Mouse (Mus musculus) cerebellum, postnatal 25 days (tissue): ENCODE results near the gene Eefsec.

ENCODE experiments used
- DNase-seq, 2 experiments: peaks; one replicate each; pipeline ENCODE4 v3.0.0; 2021; ENCODE audit warnings: mixed read lengths in 2 of 2

Gene Eefsec

GRCm38 (mm10) chr6:88340761-88341160 lies 105.6 kb downstream of the Eefsec start:
- DNase-seq, result no peak

GRCm38 (mm10) chr6:88329336-88329735 lies 117.0 kb downstream of the Eefsec start:
- DNase-seq, result no peak

- no peak for DNase-seq
These were observed 124.5 kb downstream of the Eefsec start for GRCm38 (mm10) chr6:88321879-88322278.

- DNase-seq, result no peak
These were observed 125.1 kb downstream of the Eefsec start for GRCm38 (mm10) chr6:88321253-88321652.

DNA sequence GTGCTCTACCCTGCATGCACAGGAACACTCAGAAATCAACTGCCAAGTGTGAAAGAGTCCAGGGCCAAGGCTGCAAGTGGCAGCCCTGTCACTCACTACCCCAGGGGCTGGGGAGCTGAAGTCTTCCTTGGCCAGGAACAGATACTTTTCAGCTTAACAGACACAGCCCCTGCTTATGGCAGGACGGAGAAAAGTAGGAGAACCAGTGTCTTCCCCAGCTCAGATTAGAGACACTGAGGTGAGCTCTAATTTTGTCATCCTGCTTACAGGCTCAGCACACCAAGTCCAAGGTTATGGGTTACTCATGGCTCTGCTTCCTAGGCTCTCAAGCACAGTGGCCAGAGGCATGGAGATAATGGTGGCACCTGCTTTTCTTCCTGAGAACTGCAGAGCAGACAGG lies 126.6 kb downstream of the Eefsec start:
- no peak for DNase-seq

DNA sequence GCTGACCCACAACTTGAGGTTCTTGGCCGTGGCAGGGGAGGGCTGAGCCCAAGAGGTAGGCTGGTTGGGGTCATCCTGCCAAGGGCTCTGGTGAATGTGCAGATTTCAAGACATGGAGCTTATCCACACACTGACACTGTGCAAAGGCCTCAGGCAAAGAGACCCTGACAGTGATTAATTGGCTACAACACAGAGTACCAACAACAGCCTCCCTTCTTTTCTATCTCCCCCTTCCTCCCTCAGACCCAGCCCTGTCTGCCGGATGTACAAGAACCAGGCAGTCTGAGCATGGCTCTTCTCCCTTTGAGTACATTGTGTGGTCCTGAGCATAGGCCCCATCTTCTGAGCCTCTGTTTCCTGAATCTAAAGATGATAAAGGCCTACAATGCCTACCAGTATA lies 131.0 kb downstream of the Eefsec start:
- no peak for DNase-seq

DNA sequence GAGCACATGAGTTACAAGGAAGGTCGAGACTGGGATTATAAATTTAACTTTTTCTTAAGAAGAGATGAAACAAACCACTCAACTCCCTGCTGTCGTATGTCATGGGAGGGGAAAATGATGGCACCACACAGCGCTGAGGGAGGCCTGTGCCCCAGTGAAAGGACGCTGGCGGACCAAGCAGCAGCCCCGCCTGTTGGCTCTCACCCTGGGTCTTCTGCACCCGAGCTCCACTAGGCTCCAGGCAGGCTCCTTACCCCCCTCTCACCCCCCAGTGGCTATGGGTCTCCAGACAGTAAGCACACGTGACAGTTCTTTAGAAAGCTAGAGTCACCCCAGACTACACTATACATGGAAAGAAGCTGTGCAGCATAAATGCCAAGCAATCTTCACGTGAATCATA lies 132.4 kb downstream of the Eefsec start:
- no peak for DNase-seq

DNA sequence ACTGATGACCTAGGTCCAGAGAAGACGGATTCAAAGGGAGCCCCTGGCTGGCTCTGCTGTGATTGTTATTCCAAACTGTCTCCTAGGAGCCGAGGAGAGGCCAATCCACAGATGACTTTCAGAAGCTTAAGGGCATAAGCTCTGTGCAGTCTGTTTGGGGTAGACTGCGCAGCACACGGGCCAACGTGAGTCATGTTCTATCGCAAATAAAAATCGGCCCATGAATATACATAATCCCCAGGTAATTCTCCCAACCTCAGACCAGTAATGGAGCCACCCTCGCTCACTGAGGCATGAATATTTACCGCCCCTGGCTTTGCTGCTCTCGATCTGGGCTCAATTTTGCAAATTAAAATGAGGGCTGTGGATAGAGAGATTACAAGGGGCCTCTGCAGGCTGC lies 134.7 kb downstream of the Eefsec start:
- no peak for DNase-seq

- no peak for DNase-seq
These were observed 140.1 kb downstream of the Eefsec start for GRCm38 (mm10) chr6:88306100-88306746.

GRCm38 (mm10) chr6:88301234-88301633 lies 145.1 kb downstream of the Eefsec start:
- DNase-seq, result no peak

- no peak for DNase-seq
These were observed 146.8 kb downstream of the Eefsec start for GRCm38 (mm10) chr6:88299491-88299890.

- DNase-seq, result no peak
These were observed 153.9 kb downstream of the Eefsec start for GRCm38 (mm10) chr6:88292274-88292909.

DNA sequence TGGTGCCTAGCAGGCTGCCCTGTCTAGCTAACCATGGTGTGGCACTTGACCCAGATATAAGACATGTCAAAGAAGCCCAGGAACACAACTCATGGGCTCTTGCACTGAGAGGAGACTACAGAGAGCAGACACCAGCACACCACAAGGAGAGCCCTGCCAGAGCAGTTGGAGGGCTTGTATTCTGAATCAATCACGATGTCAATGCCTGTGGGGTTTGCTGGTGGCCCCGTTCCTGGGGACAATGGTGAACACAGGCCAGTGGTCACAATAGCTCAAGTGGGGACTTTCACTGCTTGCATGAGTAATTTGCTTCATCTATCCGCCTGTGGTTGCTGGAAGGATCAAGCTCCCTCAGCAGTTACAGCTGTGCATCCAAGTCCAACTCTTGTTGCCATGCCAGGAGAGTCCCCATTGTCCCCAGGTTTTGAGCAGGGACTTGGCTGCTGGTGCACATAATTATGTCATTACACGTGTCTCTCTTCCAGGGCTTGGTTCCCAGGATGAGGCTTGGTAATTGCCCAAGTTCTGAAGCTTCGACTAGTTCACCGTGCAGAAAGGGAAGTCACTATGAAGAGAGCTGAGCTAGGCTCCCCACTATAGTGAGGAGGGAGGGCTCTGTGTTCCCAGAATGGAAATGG lies 156.1 kb downstream of the Eefsec start:
- DNase-seq, result peak in 1 of 2 experiments; percentile 14

- DNase-seq, result peak; percentile 35 to 65
These were observed 168.2 kb downstream of the Eefsec start for GRCm38 (mm10) chr6:88278141-88278540.

GRCm38 (mm10) chr6:88277242-88277641 lies 169.1 kb downstream of the Eefsec start:
- DNase-seq, result no peak

GRCm38 (mm10) chr6:88276221-88276620 lies 170.1 kb downstream of the Eefsec start:
- DNase-seq, result no peak

- no peak for DNase-seq
These were observed 171.7 kb downstream of the Eefsec start for GRCm38 (mm10) chr6:88274623-88275022.

DNA sequence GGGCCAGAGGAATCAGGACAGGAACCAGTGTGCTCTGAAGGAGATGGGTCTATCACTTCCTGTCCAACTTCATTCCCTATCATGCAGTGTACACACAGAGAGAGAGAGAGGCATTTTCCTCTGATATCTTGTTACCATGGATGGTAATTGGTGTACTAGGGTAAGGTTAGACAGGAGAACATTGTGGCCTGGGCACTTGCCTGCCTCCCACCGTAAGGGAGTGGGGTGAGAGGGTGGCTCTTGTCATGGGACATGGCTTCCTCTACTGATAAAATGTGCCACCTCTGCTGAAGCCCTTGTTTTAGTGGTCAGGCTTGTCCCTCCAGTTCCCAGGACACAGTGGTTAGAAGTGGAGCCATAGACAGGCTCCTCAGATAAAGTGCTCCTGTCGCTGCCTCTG lies 178.4 kb downstream of the Eefsec start:
- no peak for DNase-seq

DNA sequence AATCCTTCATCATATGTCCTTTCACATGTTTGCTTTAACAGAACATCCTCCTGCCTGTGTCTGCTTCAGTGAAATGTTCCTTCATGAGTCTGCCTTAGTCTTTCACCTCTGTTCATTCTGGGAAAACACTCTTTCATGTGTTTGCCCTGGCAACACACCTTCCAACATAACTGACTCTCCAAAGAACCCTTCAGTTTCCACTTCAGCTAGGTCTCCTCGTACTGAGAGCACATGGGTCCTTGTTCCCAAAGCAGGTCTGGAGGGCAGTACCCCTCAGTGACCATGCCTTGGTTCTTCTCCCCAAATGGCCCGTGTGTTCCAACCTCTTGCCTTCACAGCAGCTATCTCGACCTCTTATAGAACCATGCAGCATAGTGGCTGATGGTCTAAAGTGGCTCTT lies 179.3 kb downstream of the Eefsec start:
- DNase-seq, result no peak

DNA sequence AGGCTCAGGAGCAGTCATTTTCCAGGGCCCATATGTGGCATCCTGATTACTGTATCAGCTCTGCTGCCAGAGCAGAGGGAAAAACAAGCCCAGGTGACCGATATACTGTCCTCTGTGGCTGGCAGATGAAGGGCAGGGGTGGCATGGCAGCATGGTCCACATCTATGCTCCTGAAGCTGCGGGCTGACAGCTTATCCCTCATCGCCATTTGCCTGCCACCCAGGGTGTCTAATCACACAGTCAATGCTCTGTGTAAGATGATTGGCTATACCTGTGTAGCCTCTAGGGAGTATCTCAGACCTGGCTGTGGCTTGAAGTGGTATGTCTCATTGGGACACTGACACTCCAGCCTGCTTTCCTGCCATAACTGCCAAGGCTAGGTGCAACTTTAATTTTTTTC lies 180.3 kb downstream of the Eefsec start:
- no peak for DNase-seq

DNA sequence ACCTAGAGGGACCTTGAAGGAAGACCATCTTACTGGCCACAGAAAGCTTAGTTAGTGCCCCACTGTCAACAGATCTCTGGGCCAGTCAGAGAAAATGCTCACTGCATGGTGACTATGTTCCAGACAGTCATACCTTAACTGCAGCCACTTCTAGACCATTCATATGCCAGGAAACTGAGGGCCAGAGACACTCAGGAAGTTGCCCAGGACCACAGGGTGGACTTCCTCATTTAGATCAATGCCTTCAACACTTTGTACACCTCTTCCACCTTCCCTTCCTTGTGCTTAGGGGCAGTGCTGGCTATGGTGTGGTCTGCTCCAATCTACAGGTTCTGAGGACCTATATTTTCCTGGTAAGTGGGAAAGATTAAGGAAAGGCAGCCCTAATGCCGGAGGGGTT lies 181.0 kb downstream of the Eefsec start:
- no peak for DNase-seq

DNA sequence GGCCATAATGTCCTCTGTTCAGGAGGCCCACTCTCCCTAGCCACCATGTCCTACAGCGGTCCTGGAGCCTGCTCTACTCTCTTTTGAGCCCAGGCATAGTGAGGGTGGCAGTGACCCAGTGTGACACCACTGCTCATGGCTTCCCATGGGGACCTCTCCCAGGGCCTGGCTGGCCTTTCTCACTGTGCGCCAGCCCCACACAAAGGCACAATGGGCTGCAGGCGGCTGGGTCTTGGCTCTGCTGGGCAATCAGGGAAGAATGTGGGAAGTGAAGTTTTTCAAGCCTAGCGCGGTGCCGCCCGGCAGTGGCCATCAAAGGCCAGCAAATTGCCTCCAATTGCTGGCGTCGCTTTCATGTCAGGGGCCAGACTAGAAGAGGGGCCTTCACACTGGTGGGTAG lies 184.2 kb downstream of the Eefsec start:
- no peak for DNase-seq

GRCm38 (mm10) chr6:88260645-88261044 lies 185.7 kb downstream of the Eefsec start:
- no peak for DNase-seq

GRCm38 (mm10) chr6:88259621-88260020 lies 186.7 kb downstream of the Eefsec start:
- peak; percentile 63 to 78 for DNase-seq
